Mouse (Mus musculus) forebrain, embryonic 16.5 days (tissue): Measurements from ENCODE around the gene Grcc10. TPM values are rescaled to one million over a fixed set of nuclear protein-coding genes. Genes with fewer than 3 reads are reported as not detected.

ENCODE experiments used
- ATAC-seq: fragments of 200-750 bp; cut with Nextera tagmentation; 2 replicates; pipeline ENCODE4 v1.8.0; 2017; ENCODE audit warnings: mild to moderate bottlenecking, moderate library complexity
- H3K27ac ChIP-seq: fragments of 300-500 bp; sonication (generic); 2 replicates; pipeline ENCODE4 v1.5.1; 2014; ENCODE audit warnings: low read length, control low read depth
- H3K27me3 ChIP-seq: fragments of 300-500 bp; sonication (generic); replicated peaks from 2 replicates; pipeline ENCODE4 v1.6.1; 2014; ENCODE audit warnings: low read length; ENCODE audit not compliant: control insufficient read depth, insufficient read depth
- H3K36me3 ChIP-seq: fragments of 300-500 bp; sonication (generic); 2 replicates; pipeline ENCODE4 v1.6.1; 2014; ENCODE audit not compliant: control insufficient read depth, insufficient read depth
- H3K4me1 ChIP-seq: fragments of 300-500 bp; sonication (generic); replicated peaks from 2 replicates; pipeline ENCODE4 v1.6.1; 2014; ENCODE audit warnings: low read length; ENCODE audit not compliant: control insufficient read depth, insufficient read depth
- H3K4me2 ChIP-seq: fragments of 300-500 bp; sonication (generic); 2 replicates; pipeline ENCODE4 v1.6.1; 2014; ENCODE audit warnings: mild to moderate bottlenecking, low read length, control low read depth
- H3K4me3 ChIP-seq: fragments of 300-500 bp; sonication (generic); replicated peaks from 2 replicates; pipeline ENCODE4 v1.5.1; 2014; ENCODE audit warnings: mild to moderate bottlenecking, low read length, control low read depth
- H3K9ac ChIP-seq: fragments of 300-500 bp; sonication (generic); replicated peaks from 2 replicates; pipeline ENCODE4 v1.6.1; 2014; ENCODE audit warnings: low read depth, low read length, control low read depth
- H3K9me3 ChIP-seq: fragments of 300-500 bp; sonication (generic); 2 replicates; pipeline ENCODE4 v1.6.1; 2016; ENCODE audit warnings: low read length; ENCODE audit not compliant: control insufficient read depth
- WGBS: fragments of 180-500 bp; shearing (Covaris S2); extraction: QIAGEN DNeasy Blood & Tissue Kit; methylation state at CpG from one replicate; pipeline ENCODE4 v1.1.7; 2014; 5-methylcytosine and 5-hydroxymethylcytosine counted together
- polyA plus RNA-seq: library from polyadenylated mRNA; unstranded; fragments of >200 nt; fragmentation: Nextera tagmentation; extraction: Ambion mirVana; gene quantifications from 2 replicates; pipeline ENCODE4 v1.2.1, GENCODE M21; 2015

Grcc10 gene
- polyA plus RNA-seq, 1 experiment from 2014 or later = 614 TPM

GRCm38 (mm10) chr6:124708289-124708889, 32.8 kb downstream of the Grcc10 start:
- H3K4me2 ChIP-seq = no peak overlapping the region
- peaks cover 19% of the 10 kb centered on the region for H3K36me3 ChIP-seq
- H3K27ac ChIP-seq = no peak overlapping the region
- no peak overlapping the region for H3K4me3 ChIP-seq
- 92% methylated on average over 10 of the region's 10 CpGs for WGBS
- H3K4me1 ChIP-seq = peaks cover 27% of the 10 kb centered on the region
- H3K9ac ChIP-seq = no peak overlapping the region
- no peaks in the 10 kb centered on the region for H3K9me3 ChIP-seq
- no peak for ATAC-seq
- no peaks in the 10 kb centered on the region for H3K27me3 ChIP-seq

DNA sequence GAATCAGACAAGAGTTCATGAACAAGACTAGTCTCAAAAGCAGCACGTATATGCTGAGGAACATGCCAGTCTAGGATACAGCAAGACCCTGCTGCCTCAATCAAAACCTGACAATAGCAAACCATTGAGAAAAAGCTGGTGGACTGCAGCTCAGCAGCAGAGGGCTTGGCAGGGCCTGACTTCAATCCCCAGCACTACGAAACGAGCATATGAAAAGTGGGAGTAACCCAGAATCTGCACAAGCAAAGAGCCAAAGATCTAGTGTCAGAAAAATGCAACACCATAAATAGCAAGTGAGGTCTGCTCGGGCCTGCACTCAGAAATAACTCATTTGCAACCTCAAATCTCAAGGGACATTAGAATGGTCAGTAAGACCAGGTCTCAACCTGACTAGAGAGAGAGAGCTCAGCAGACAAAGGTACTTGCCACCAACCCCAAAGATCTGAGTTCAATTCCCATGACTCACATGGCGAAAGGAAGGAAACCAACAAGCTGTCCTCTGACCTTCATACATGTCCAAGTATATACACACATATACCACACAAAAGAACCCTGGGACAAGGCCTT, 35.0 kb downstream of the Grcc10 start:
- ATAC-seq = no peak
- peaks cover 26% of the 10 kb centered on the region for H3K36me3 ChIP-seq
- H3K4me2 ChIP-seq = no peak overlapping the region
- no peaks in the 10 kb centered on the region for H3K27me3 ChIP-seq
- H3K27ac ChIP-seq = no peak overlapping the region
- peaks cover 16% of the 10 kb centered on the region for H3K4me1 ChIP-seq
- no peaks in the 10 kb centered on the region for H3K9me3 ChIP-seq
- WGBS = 94% methylated on average over 5 of the region's 5 CpGs
- H3K9ac ChIP-seq = no peak overlapping the region
- H3K4me3 ChIP-seq = no peak overlapping the region

- no peaks in the 10 kb centered on the region for H3K27me3 ChIP-seq
- H3K9ac ChIP-seq = no peak overlapping the region
- peaks cover 1% of the 10 kb centered on the region; the same call in 1 of the 2 replicates for H3K4me1 ChIP-seq
- H3K27ac ChIP-seq = no peak overlapping the region
- peaks cover 26% of the 10 kb centered on the region for H3K36me3 ChIP-seq
- 95% methylated on average over 2 of the region's 2 CpGs for WGBS
- H3K4me2 ChIP-seq = no peak overlapping the region
- H3K9me3 ChIP-seq = no peaks in the 10 kb centered on the region
- no peak for ATAC-seq
- H3K4me3 ChIP-seq = no peak overlapping the region
Measured at GRCm38 (mm10) chr6:124704417-124704816, 36.8 kb downstream of the Grcc10 start.

GRCm38 (mm10) chr6:124703789-124704188, 37.4 kb downstream of the Grcc10 start:
- H3K4me1 ChIP-seq = no peaks in the 10 kb centered on the region
- WGBS = 74% methylated on average over 6 of the region's 7 CpGs
- no peak overlapping the region for H3K27ac ChIP-seq
- H3K4me2 ChIP-seq = no peak overlapping the region
- H3K27me3 ChIP-seq = no peaks in the 10 kb centered on the region
- no peak for ATAC-seq
- peaks cover 28% of the 10 kb centered on the region for H3K36me3 ChIP-seq
- H3K9me3 ChIP-seq = no peaks in the 10 kb centered on the region
- H3K9ac ChIP-seq = no peak overlapping the region
- H3K4me3 ChIP-seq = no peak overlapping the region

DNA sequence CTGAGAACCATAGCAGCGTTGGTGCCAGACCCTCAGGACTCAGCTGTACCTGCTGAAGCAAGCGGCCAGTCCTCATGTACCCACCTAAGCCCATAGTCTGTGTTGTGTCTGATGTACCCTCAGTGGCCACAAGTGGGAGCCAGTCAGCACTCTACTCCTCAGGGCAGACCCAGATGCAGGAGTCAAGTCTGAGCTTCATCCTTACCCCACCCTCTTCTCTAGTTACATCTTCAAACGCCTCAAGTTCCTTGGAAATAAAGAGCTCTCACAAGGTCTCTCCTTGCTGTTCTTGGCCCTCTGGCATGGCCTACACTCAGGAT, 38.4 kb downstream of the Grcc10 start:
- no peaks in the 10 kb centered on the region for H3K9me3 ChIP-seq
- no peak overlapping the region for H3K4me3 ChIP-seq
- no peak overlapping the region for H3K4me2 ChIP-seq
- H3K9ac ChIP-seq = no peak overlapping the region
- 51% methylated on average over 3 of the region's 3 CpGs for WGBS
- peaks cover 28% of the 10 kb centered on the region for H3K36me3 ChIP-seq
- no peaks in the 10 kb centered on the region for H3K4me1 ChIP-seq
- peak; percentile 68 for ATAC-seq
- no peaks in the 10 kb centered on the region for H3K27me3 ChIP-seq
- H3K27ac ChIP-seq = no peak overlapping the region

GRCm38 (mm10) chr6:124702102-124702783, 38.9 kb downstream of the Grcc10 start:
- Histone ChIP-seq H3K9ac (no peak overlapping the region), H3K36me3 (peaks cover 28% of the 10 kb centered on the region), H3K4me1 (no peaks in the 10 kb centered on the region), H3K27ac (no peak overlapping the region), H3K4me3 (no peak overlapping the region), H3K4me2 (no peak overlapping the region), H3K9me3 (no peaks in the 10 kb centered on the region), H3K27me3 (no peaks in the 10 kb centered on the region)
- ATAC-seq = no peak
- 92% methylated on average over 17 of the region's 17 CpGs for WGBS

DNA sequence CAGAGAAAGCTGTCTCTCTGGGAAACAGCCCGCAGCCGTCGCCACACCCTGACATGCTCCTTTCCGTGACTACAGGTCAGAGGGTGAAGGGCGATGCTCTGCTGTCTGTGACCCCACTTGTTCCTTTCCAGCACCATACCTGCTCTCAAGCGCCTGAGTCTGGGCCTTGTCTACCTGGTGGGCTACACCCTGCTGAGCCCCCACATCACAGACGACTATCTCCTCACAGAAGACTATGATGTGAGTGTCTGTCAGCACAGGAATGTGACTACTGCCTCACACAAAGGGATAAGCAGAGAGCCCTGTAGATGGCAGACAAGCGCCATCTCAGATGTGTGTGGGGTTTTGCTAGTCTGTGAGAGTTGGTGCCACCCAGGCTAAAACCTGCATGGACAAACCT, 39.8 kb downstream of the Grcc10 start:
- peaks cover 28% of the 10 kb centered on the region for H3K36me3 ChIP-seq
- no peak overlapping the region for H3K4me3 ChIP-seq
- 79% methylated on average over 8 of the region's 8 CpGs for WGBS
- no peaks in the 10 kb centered on the region for H3K27me3 ChIP-seq
- no peak overlapping the region for H3K9ac ChIP-seq
- H3K27ac ChIP-seq = no peak overlapping the region
- H3K9me3 ChIP-seq = no peaks in the 10 kb centered on the region
- no peaks in the 10 kb centered on the region for H3K4me1 ChIP-seq
- ATAC-seq = peak; percentile 22
- no peak overlapping the region for H3K4me2 ChIP-seq

GRCm38 (mm10) chr6:124699962-124700610, 41.1 kb downstream of the Grcc10 start:
- 85% methylated on average over 11 of the region's 11 CpGs for WGBS
- ATAC-seq = 0 out of 2 replicates have a peak, but pooled peaks have one; percentile 9

GRCm38 (mm10) chr6:124699366-124699765, 41.8 kb downstream of the Grcc10 start:
- WGBS = 93% methylated on average over 4 of the region's 4 CpGs

More at GRCm38 (mm10) chr6:124699962-124700610, 41.1 kb downstream of the Grcc10 start:
- no peak overlapping the region for H3K9ac ChIP-seq
- no peak overlapping the region for H3K4me3 ChIP-seq
- H3K9me3 ChIP-seq = no peaks in the 10 kb centered on the region
- no peaks in the 10 kb centered on the region for H3K4me1 ChIP-seq
- no peak overlapping the region for H3K27ac ChIP-seq
- H3K4me2 ChIP-seq = no peak overlapping the region
- no peaks in the 10 kb centered on the region for H3K27me3 ChIP-seq
- peaks cover 26% of the 10 kb centered on the region for H3K36me3 ChIP-seq

More at GRCm38 (mm10) chr6:124699366-124699765, 41.8 kb downstream of the Grcc10 start:
- Histone ChIP-seq H3K4me1 (peaks cover 3% of the 10 kb centered on the region), H3K9ac (no peak overlapping the region), H3K27me3 (no peaks in the 10 kb centered on the region), H3K36me3 (peaks cover 19% of the 10 kb centered on the region), H3K4me2 (no peak overlapping the region), H3K27ac (no peak overlapping the region), H3K4me3 (no peak overlapping the region), H3K9me3 (no peaks in the 10 kb centered on the region)
- no peak for ATAC-seq
